Mouse (Mus musculus) MEL-GATA-1-ER (cell line): ENCODE measurements around the gene Gm49380.

Experiments
- DNase-seq: peaks from one replicate; pipeline ENCODE4 v3.0.0-alpha.2; 2012; ENCODE audit warnings: low read depth; ENCODE audit errors: extremely low read depth

Gm49380 gene

DNA sequence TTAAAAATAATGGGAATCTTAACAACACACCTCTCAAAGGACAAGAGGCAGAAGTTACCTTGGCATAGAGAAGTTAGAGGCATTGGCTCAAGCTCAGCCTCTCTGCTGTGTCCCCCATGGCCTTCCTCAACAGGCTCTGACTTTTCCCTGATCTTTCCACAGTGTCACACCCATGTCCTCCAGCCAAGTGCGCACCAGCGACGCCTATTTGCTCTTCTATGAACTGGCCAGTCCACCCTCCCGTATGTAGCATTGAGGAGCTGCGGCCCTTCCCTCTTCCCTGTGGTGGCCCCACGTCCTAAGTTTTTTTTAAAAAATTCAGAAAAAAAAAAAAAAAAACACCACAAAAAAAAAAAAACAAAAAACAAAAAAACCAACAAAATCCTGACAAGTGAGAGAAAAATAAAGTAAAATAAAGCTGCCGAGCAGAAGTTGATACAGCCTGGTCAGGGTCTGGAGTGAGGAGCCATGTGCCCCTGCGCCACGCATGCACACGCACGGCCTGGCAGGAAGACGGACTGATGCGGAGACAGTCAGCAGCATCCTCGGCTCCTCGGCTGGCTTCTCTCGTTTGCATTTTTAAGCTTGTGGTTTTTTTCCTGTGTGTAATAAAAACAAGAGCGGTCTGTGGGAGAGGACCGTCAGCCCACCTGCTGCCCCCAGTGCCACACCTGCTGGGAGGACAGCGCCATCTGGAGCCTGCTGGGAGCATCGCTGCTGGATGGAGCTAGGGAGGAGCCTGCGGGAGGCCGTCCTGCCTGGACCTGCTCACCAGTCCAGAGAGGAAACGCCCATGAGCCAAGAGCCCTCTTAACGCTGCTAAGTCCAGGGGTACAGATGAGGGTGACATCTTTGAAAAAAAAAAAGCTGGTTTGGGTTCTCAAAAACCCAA is 19.4 kb downstream of the Gm49380 start:
- no peak for DNase-seq

DNA sequence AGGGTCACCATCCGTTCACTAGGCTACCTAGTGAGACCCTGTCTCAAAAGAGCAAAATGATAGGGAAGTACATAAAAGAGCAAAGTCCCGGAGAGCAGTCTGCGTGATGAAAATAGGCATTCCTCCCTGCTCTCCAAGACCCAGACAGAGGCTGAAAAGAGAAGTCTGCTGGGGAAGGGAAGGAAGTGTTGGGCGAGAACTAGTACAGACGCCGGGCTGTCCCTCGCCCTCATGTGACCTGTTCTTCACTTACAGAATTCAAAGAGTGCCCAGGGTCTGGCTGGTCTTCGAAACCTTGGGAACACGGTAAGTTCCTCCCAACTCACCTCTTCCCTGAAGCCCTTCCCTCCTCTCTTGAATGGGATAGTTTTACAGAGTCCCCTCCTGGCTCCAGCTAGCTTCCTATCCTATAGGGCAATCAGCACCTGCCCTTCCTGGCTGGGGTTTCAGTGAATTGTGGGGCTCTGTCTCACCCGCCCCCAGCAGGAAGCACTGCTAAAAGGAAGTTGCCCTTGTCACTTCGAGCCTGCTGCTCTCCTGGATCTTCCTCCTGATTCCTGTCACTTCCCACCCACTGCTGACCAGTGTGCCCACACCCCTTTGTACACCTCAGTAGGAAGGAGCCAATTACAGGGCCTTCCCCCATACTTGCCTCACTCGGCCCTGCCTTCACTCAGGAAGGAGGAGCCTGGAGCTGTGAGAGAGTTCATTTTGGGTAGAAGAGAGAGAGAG is 24.3 kb downstream of the Gm49380 start:
- peak; percentile 67 for DNase-seq

DNA sequence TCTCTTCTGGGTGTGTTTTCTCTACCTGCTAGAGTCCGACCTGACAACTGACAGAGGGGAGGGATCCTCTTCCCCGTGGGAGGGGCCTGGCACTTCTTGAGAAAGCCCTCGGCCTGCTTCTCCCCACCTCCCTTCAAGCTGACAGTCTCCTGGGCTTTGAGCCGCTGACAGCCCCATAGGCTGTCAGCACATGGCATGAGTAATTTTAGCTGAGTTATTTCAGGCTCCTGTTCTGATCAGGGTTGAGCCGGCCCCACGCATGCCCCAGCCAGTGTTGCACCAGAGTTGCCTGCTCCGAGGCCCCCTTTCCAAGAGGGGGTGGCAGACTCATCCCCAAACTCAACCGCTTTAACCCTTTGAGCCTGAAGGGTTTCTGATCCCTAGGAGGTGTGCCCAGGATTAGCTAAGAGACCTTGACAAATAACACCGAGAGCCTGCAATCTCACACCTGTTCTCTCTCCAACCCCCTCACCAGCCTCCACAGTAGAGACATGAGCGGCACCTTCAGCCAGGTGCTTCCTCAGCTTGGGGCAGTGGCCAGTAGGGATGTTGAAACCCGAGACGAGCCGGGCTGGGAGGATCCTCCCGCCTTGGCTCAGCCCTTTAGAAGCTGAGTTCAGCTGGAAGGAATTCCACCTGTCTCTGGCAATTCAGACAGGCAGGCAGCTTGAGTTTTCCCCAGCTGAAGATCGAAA is 25.4 kb downstream of the Gm49380 start:
- no peak for DNase-seq

DNA sequence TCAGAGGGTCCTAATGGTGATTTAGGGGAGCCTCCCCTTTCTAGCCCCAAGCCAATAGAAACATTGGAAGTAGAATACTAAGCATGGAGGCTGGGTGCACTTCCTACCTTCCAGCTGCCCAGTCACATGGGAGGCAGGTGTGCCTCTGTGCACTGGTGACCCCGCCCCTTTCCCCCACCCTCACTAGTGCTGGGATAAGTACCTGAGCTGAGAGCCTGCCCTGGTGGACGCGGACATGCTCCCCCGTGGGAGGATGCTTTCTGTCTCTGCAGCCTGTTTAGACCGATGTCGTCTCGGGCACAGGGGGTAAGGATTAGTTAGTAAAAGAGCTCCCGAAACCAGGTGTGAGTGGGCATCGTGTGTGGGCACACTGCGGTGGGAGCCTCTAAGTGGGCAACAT is 26.3 kb downstream of the Gm49380 start:
- no peak for DNase-seq

DNA sequence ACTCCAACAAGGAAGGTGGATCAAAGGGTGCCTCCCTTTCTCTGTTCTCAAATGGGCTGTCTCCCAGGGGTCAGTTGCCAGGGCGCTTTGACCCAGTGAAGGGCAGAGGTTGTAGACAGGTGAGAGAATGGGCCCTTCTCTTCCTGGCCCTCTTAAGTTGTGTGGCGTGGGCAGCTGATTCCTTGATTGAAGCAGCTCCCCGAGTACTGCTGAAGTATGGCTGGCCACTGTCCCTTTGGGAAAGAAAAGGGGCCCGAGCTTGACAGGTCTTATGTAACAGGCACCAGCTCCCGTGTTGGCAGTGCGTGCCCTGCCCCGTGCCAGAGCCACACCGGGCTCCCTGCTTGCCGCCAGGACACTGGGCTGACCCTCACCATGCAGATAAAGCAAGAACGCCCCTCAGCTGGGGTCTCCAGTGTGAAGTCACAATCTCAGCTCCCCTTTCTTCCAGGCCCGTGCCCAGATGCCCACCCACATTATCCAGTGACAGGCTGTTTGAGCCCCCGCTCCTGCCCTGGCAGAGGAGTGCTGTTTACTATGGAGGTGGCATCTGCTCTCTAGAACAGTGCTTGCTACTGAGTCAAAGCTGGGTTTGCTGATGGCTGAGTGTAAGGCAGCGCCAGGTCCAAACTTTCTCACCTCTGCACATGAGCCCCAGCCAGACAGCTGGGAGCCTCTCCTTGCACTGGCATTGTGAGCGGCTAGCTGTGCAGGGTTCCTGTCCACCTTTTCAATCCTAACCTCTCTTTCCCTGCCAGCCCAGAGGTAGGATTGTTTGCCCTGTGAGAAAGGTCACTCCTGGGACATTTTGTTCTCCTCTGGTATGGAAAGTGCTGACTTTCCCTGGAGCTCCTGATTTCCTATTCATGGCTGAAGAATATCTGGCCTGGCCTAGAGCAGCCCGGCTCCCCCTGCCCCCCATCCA is 27.3 kb downstream of the Gm49380 start:
- DNase-seq = no peak

DNA sequence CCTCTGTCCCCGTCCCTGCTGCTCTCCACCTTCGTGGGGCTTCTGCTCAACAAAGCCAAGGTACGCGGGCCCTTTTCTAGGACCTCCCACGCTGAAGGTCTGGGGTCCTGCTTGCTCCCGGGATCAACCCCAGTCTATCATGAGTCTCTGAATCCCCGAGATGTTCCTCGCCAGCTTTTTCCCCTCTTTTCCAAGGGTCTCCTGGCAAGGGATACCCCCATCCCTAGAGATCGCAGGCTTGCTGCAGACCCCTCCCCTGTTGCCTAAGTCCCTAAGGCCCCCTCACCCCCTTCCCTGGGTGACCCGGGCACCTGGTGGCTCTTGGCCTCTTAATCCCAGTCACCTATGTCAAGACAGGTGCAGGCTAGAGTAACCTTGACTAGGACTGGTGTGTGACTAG is 28.0 kb downstream of the Gm49380 start:
- DNase-seq = no peak

DNA sequence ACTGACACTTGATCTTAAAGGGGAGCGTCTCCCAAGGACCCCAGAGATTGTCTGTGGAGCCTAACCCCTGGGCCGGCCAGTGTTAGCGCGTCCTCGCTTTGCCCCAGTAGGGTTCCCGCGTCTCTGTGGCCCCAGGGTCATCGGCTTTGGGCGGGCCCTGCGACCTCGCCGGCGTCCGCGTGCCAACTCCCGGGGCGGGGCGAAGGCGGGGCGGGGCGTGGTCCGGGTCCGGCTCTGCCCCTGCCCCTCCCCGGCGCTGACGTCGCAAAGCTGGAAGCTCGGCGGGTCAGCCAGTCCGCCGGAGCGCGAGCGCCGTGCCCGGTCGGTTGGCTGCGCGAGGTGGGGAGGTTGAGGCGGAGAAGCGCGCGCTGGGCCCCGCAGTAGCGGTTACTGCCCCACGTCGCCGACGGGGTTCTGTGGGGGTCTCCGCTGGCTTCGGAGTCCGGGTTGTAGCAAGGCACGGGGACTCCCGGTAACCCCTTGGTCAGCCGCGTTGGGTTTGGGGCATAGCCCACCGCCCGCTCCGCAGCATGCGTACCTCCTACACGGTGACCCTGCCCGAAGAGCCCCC is 28.6 kb downstream of the Gm49380 start:
- DNase-seq = no peak

DNA sequence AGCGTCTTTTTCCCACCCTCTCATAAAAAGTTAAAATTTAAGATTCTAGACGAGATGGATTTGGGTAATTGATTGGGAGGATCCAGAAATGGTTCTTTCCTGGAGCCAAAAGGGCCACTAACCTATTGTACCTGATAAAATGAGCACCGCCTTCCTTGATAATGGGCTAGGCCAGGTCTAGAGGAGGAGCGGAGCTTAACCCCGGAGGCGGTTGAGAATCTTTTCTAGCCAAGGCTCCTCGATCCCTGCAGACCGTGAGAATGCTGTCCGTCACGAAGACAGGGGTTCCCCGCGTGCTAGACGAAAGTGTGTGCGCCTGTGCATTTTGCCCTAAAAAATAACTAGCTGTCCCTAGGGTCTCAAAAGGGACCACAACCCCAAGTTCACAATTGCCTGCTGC is 29.1 kb downstream of the Gm49380 start:
- no peak for DNase-seq

DNA sequence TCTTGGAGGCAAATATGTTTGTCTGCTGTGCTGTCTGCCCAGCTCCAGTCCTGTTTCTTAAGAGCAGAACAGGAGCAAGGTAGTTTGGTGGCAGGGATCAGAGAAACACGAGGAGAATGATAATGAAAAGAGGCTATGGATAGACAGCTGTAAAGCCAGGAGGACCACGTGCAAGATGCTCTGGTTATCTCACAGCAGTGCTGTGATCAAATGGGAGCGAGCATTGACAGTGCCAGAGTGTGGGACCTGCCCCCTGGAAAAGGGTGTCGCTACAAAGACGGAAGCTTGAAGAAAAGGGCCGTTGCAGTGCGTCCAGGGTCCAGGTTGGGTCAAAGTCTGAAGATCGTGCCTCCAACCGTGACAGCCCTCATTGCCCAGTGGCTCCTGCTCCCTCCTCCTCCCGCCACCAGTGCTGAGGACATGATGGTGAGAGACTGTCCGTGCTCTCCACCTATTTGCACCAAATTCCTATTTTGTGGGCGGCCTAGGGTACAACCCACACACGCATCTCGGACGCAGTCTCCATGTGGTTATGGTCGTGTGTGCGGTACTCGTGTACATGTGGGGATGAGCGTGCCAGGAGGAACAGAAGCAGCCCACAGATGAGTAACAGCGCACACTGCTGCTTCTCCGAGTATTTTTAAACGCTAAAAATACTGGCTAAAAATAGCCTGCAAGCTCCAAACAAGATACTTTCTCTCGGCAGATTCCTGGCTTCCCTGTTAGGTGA is 29.7 kb downstream of the Gm49380 start:
- no peak for DNase-seq

DNA sequence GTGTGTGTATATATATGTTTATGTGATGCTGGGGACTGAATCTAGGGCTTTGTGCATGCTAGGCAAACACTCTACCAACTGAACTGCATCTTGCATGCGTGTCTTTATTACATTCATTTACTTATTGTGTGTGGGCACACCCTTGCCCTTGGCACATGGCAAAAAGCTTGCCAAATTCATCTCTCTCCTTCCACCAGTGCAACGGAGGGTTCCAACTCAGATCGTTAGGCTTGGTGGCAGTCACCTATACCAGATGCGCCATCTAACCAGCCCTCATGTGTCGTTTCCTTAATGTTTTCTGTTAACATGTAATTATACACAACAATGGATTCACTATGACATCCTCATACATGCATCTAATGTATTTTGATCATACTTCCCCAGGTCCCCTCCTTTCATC is 31.0 kb downstream of the Gm49380 start:
- DNase-seq = no peak

DNA sequence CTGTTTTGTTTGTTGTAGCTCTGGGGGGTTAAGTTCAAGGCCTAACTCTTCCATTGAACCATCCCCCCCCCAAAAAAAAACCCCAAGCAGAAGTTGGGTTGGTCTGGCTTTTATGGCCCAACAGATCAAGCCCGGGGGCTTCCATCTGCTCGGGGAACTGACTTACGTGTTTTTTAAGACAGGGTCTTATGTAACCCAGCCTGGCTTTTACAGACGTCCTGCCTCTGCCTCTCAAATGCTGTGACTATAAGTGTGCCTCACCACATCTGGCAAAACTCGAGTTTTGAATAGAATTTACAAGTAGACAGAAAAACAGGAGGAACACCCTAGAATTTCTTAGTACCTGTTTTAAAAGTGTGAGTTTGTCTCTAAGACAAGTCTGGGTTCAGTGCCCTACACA is 31.7 kb downstream of the Gm49380 start:
- no peak for DNase-seq

DNA sequence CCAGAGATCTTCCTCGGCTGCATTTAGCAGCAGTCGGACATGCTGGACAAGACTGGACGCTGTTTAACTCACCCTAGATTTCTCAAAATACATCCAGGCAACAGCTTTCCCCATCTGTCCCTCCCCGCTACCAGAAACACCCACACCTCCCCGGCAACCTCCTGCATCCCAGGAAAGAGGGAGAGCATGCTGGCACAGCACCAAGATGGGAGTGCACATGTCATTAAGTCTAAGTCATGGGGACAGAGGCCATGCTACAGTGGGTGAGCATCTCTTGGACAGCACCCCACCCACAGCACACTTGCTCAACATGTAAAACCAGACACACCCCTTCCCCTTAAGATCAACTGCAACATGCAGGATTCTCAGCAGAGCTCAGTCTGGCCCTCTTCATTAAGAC is 32.3 kb downstream of the Gm49380 start:
- DNase-seq = no peak

DNA sequence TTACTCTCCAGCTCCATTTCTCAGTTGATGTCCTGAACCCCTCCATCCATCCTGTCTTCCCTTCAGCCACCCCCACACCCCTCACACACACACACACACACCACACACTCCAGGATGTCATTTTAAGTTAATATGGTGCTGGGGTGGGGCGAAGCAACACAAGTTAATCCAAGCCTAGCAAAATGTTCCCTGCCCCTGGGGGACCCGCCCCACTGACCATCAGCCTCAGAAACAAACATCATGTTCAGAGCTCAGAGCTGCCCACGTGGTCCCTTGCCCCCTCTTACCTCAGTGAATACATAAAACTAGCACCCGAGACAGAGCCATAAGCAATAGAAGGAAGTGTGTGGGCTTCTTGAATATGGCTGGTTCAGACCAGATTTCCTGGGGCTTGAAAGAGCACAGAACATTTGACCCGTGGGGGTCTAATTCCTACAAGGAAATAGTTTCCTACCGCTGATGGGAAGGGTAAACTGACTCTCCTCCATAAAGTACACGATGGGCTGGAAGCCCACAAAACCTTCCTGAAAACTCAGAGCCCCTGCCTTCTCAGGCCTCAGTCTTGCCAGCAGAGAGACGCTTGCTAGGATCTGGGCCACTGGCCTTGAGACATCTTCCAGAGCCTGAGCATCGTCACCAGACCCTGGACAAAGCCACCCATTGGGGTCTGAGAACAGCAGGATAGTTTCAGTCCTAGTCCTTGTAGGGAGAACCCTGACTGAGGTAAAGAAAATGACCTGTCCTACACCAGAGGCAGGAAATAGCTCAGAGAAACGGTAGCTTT is 33.1 kb downstream of the Gm49380 start:
- no peak for DNase-seq

DNA sequence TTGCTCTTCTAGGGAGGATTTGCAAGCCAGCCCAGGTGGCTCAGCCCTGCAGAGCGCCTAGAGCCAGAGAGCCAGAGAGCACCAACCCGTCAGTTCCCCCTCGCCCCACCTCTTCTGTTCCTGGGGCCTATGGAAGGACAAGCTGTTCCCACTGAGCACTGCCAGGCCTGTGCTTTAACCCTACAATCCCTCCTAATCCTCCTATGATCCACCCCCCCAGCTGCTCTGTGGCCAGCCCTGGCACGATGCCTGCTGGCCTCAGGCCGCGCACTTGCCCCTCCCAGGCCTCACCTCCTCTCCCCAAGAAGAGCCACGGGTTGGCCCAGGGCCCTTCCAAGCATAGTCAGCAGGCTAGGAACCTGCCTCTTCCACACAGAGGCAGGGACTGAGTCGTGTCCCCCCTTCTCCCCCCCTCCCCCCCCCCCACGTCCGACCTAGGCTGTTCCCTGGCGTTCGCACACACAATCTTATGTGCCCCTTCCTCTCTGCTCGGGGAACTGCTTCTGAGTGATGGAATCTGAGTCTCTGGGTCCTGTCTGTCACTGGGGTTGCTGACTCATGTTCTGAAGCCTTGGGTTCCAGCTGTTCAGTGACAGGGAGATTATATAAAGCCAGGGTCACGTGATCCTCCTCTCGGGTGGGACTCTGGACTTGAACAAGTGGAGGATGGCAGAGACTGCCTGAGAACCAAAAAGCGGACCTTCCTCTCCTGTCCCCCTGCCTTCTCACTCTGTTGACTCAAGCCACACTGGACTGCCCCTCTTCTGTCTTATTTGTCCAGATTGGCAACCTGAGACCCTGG is 34.1 kb downstream of the Gm49380 start:
- DNase-seq = no peak

DNA sequence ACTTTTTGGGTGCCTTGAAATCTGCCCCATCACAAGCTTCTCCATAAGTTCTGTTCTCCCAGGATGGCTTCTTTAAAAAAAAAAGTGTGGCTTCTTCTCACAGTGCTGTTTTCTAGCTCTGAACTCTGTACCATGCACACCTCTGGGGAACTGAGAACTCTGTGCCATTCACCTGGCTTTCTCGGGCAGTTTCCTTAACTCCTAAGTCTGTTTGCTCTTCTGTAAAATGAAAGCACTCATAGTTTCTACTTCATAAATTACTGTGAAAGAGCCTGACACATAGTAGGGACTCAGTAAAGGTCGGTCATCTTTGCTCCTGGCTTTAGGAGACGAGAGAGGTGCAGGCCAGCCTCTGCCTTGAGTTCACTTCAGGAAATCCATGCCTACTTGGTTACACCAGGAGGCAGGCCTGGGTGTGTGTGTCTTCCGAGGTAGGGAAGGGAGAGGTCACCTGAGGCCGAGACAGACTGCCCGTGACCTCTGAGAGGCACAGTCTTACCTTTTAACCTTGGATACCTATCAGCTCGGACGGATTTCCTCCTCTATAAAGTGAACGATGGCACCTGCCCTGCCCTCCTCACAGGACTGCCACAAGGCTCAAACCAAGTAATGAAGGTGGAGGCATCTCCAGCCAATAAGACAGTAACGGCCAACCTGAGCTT is 35.0 kb downstream of the Gm49380 start:
- no peak for DNase-seq

DNA sequence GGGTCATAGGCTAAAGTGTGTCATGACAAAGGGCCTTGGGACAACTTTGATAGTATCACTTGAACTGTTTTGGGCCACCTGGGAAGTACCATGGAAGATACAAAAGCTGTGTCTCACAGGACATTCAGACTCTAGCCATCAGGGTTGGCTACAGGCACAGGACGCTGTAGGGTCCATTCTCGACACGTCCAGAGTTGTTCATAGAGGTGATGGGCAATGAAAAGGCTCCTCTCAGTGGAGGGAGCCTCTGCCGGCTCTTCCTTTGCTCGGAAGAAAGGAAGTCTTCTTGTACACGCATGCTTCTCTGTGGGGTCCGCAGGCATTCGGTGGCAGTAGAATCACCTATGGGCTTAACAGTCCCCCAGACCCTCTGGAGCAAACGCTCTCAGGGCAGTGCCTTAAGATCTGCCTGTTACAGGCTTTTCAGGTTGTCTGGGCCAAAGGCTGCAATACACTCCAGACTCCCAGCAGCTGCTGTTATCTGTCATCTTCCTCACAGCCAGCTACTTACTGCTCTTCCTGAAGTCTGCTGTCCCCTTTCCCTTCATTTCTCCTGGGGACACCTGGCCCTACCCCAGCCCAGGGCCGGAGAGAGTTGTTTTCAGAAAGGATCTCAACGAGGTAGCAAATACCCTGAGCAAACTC is 35.9 kb downstream of the Gm49380 start:
- DNase-seq = no peak

DNA sequence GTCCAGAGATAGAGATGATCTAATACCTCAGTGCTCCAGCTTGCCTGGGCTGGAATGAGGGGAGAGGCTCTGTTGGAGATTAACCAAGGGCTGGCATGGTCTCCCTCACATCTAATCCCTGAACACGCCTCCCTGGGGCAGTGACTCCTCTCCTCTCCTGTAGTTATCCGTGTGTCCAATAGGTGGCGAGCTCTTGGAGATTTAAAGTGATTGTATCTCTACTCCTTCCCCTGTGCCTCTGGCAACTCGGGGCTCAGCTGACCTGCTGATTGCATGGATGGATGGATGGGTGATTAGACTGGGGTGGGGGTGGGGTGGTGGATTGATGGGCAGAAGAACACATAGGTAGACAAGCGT is 36.6 kb downstream of the Gm49380 start:
- no peak for DNase-seq
